Mouse (Mus musculus) intestine, embryonic 16.5 days (tissue): ENCODE data around the gene Skap1. TPM values are rescaled to one million over a fixed set of nuclear protein-coding genes. Genes with fewer than 3 reads are reported as not detected.

Experiments used
- ATAC-seq: fragments of 200-750 bp; cut with Nextera tagmentation; 2 replicates; pipeline ENCODE4 v1.8.0; 2017; ENCODE audit warnings: moderate TSS enrichment, moderate library complexity
- H3K27ac ChIP-seq: fragments of 300-500 bp; sonication (generic); 2 replicates; pipeline ENCODE4 v1.5.1; 2014; ENCODE audit warnings: mild to moderate bottlenecking, low read length
- H3K27me3 ChIP-seq: fragments of 300-500 bp; sonication (generic); replicated peaks from 2 replicates; pipeline ENCODE4 v1.6.1; 2014; ENCODE audit warnings: low read length, control low read depth, mixed read lengths; ENCODE audit not compliant: control insufficient read depth, insufficient read depth
- H3K36me3 ChIP-seq: fragments of 300-500 bp; sonication (generic); 2 replicates; pipeline ENCODE4 v1.6.1; 2014; ENCODE audit warnings: low read length, control low read depth; ENCODE audit not compliant: control insufficient read depth, insufficient read depth
- H3K4me1 ChIP-seq: fragments of 300-500 bp; sonication (generic); 2 replicates; pipeline ENCODE4 v1.6.1; 2014; ENCODE audit warnings: low read length, control low read depth, mixed read lengths; ENCODE audit not compliant: control insufficient read depth, insufficient read depth
- H3K4me2 ChIP-seq: fragments of 300-500 bp; sonication (generic); 2 replicates; pipeline ENCODE4 v1.6.1; 2014; ENCODE audit warnings: low read depth, low read length, control low read depth
- H3K4me3 ChIP-seq: fragments of 300-500 bp; sonication (generic); 2 replicates; pipeline ENCODE4 v1.5.1; 2014; ENCODE audit warnings: mild to moderate bottlenecking, low read length
- H3K9ac ChIP-seq: fragments of 300-500 bp; sonication (generic); 2 replicates; pipeline ENCODE4 v1.6.1; 2014; ENCODE audit warnings: low read depth, low read length
- H3K9me3 ChIP-seq: fragments of 300-500 bp; sonication (generic); 2 replicates; pipeline ENCODE4 v1.6.1; 2016; ENCODE audit warnings: low read length, control low read depth; ENCODE audit not compliant: control insufficient read depth
- WGBS: fragments of 180-500 bp; shearing (Covaris S2); extraction: QIAGEN DNeasy Blood & Tissue Kit; methylation state at CpG from one replicate; pipeline ENCODE4 v1.1.7; 2014; 5-methylcytosine and 5-hydroxymethylcytosine counted together
- polyA plus RNA-seq: library from polyadenylated mRNA; unstranded; fragments of >200 nt; fragmentation: Nextera tagmentation; extraction: Ambion mirVana; gene quantifications from 2 replicates; pipeline ENCODE4 v1.2.1, GENCODE M21; 2015

Gene Skap1
- polyA plus RNA-seq, 1 experiment from 2014 or later = 0.88 TPM

DNA sequence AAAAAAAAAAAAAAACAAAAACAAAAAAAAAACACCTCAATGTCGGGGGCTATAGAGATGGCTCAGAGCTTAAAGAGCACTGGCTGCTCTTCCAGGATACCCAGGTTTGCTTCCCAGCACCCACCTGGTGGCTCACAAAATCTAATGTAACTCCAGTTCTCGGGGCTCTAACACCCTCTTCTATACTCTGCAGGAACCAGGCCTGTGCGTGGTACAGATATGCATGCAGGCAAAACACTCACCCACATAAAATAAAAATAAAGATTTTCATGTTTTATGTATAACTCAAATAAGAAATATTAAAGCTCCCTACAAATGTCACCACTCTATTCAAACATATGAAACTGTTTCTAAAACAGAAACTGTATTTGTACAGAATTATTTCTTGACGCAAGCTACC, 214.6 kb downstream of the Skap1 start:
- WGBS = 87% methylated on average over 4 of the region's 4 CpGs
- Histone ChIP-seq H3K27me3 (no peaks in the 10 kb centered on the region), H3K36me3 (no peaks in the 10 kb centered on the region), H3K4me3 (no peak overlapping the region), H3K9ac (no peak overlapping the region), H3K4me1 (peaks cover 4% of the 10 kb centered on the region; the same call in 1 of the 2 replicates), H3K9me3 (no peaks in the 10 kb centered on the region), H3K27ac (no peak overlapping the region), H3K4me2 (no peak overlapping the region)
- no peak for ATAC-seq

- 90% methylated on average over 2 of the region's 2 CpGs for WGBS
- Histone ChIP-seq H3K4me3 (no peak overlapping the region), H3K27ac (no peak overlapping the region), H3K9ac (no peak overlapping the region), H3K36me3 (no peaks in the 10 kb centered on the region), H3K27me3 (no peaks in the 10 kb centered on the region), H3K9me3 (no peaks in the 10 kb centered on the region), H3K4me2 (no peak overlapping the region), H3K4me1 (no peaks in the 10 kb centered on the region)
- no peak for ATAC-seq
These were observed 221.0 kb downstream of the Skap1 start for GRCm38 (mm10) chr11:96685381-96685780.

- no peak overlapping the region for H3K9ac ChIP-seq
- WGBS = 20% methylated on average over 16 of the region's 16 CpGs
- no peak for ATAC-seq
- no peak overlapping the region for H3K4me3 ChIP-seq
- no peak overlapping the region for H3K27ac ChIP-seq
- H3K9me3 ChIP-seq = no peaks in the 10 kb centered on the region
- no peaks in the 10 kb centered on the region for H3K4me1 ChIP-seq
- no peaks in the 10 kb centered on the region for H3K36me3 ChIP-seq
- no peak overlapping the region for H3K4me2 ChIP-seq
- no peaks in the 10 kb centered on the region for H3K27me3 ChIP-seq
These were observed 222.4 kb downstream of the Skap1 start for GRCm38 (mm10) chr11:96686713-96687280.

DNA sequence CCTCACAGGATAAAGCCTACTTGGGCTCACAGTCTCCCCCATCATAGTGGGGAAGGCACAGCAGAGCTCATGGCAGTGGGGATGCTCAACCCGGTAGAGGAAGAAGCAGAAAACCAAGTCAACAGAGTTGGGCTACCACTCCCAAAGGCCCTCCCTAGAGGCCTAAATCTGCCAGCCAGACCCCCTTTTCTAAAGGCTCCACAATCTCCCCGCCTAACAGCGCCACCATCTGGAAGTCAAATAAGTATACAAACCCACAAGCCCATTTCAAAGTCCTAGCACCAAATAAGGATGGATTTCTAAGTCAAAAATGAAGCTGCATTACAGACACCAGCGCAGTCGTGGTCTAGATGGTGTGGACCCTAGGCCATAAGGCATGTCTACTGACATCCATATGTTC, 227.9 kb downstream of the Skap1 start:
- no peak overlapping the region for H3K27ac ChIP-seq
- 76% methylated on average over 5 of the region's 5 CpGs for WGBS
- no peaks in the 10 kb centered on the region for H3K36me3 ChIP-seq
- H3K27me3 ChIP-seq = no peaks in the 10 kb centered on the region
- no peak for ATAC-seq
- H3K4me1 ChIP-seq = no peaks in the 10 kb centered on the region
- no peak overlapping the region for H3K4me3 ChIP-seq
- no peak overlapping the region for H3K4me2 ChIP-seq
- no peak overlapping the region for H3K9ac ChIP-seq
- no peaks in the 10 kb centered on the region for H3K9me3 ChIP-seq

DNA sequence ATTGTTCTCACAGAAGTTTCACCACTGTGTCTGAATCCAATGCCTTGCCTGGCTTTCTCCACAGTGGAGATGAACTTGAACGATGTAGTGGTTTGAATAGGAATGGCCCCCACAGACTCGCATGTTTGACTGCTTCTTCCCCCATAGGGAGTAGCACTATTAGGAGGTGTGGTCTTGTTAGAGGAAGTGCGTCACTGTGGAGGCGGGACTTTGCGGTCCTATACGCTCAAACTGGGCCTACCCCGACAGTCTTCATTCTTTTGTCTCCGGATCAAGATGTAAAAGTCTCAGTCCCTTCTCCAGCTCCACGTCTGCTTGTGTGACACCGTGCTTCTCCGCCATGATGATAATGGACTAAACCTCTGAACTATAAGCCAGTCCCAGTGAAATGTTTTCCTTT, 229.0 kb downstream of the Skap1 start:
- Histone ChIP-seq H3K4me3 (no peak overlapping the region), H3K4me2 (no peak overlapping the region), H3K9me3 (no peaks in the 10 kb centered on the region), H3K27me3 (no peaks in the 10 kb centered on the region), H3K27ac (no peak overlapping the region), H3K4me1 (no peaks in the 10 kb centered on the region), H3K36me3 (no peaks in the 10 kb centered on the region), H3K9ac (no peak overlapping the region)
- 93% methylated on average over 11 of the region's 11 CpGs for WGBS
- ATAC-seq = no peak

- no peak overlapping the region for H3K9ac ChIP-seq
- H3K27me3 ChIP-seq = no peaks in the 10 kb centered on the region
- H3K4me2 ChIP-seq = no peak overlapping the region
- no peaks in the 10 kb centered on the region for H3K4me1 ChIP-seq
- H3K36me3 ChIP-seq = no peaks in the 10 kb centered on the region
- WGBS = 74% methylated on average over 12 of the region's 12 CpGs
- no peak overlapping the region for H3K4me3 ChIP-seq
- ATAC-seq = no peak
- H3K27ac ChIP-seq = no peak overlapping the region
- no peaks in the 10 kb centered on the region for H3K9me3 ChIP-seq
These were observed 230.4 kb downstream of the Skap1 start for GRCm38 (mm10) chr11:96694774-96695173.

DNA sequence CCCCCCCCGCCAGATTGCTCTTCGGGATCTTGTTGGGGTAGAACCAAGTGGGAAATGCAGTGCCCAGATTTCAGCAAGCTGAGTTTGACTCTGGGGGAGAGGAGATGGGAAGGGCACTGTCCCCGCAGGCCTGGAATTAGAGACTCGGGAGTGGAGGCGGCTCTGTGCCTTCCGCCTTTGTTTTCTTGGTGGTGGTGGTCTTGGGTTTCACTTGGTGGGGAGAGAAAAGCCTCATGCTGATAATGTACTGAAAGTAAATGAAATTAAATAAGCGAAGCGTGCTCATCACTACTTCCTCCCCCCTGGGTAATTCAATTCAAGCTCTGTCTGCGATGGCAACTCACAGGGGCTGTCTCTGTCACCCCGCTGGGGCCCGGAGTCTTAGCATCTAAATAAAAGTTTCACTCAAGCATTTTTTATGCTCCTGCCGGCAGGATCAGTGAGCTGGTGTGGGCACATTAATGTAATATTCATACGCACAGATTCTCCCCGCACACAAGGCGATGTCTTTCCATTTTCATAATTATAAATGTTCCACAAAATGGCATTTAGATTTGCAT, 231.9 kb downstream of the Skap1 start:
- Histone ChIP-seq H3K27me3 (no peaks in the 10 kb centered on the region), H3K4me3 (no peak overlapping the region), H3K27ac (no peak overlapping the region), H3K9ac (no peak overlapping the region), H3K4me1 (no peaks in the 10 kb centered on the region), H3K9me3 (no peaks in the 10 kb centered on the region), H3K4me2 (no peak overlapping the region), H3K36me3 (no peaks in the 10 kb centered on the region)
- WGBS = 72% methylated on average over 15 of the region's 15 CpGs
- ATAC-seq = no peak

DNA sequence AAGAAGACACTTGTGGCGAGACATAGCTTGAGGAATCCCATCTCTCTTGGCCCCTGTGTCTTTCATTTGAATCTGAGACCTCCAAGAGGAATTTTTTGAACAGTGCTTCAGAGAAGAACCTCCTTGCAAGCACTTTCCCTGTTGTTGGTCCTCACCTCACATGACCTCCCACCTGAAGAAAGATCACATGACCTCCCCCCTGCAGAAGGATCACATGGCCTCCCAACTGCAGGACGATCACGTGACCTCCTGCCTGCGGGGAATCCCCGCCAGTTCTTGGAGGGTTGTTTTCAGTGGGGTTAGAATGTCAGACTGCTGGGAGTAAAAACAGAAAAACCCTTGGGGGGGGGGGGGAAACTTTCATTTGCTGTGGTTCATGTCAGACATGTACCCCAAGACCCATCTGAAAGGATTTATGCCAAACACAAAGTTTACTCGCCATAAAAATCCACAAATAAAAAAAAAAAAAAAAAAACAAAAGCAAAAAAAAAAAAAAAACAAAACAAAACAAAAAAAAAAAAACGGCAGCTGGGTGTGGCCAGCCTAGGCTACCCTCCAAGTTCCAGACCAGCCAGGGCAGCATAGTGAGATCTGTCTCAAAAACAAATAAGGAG, 232.6 kb downstream of the Skap1 start:
- no peak overlapping the region for H3K4me2 ChIP-seq
- H3K9ac ChIP-seq = no peak overlapping the region
- no peak overlapping the region for H3K27ac ChIP-seq
- 34% methylated on average over 7 of the region's 7 CpGs for WGBS
- no peaks in the 10 kb centered on the region for H3K27me3 ChIP-seq
- no peaks in the 10 kb centered on the region for H3K4me1 ChIP-seq
- no peaks in the 10 kb centered on the region for H3K36me3 ChIP-seq
- no peak for ATAC-seq
- no peaks in the 10 kb centered on the region for H3K9me3 ChIP-seq
- H3K4me3 ChIP-seq = no peak overlapping the region

DNA sequence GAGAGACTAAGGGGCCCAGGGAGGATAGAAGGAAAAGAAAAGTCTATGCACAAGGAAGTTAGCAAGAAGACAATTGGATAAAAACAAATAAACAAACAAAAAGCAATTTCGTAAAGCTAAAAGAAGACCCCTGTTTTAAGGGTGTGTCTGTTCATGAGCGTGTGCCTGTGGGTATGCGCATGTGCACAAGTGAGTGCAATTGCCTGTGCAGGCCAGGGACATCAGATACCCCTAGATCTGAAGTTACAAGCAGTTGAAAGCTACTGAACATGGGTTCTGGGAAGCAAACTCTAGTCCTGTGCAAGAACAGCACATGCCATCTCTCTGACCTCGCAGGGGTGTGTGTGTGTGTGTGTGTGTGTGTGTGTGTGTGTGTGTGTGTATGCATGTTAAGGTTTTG, 233.1 kb downstream of the Skap1 start:
- Histone ChIP-seq H3K9me3 (no peaks in the 10 kb centered on the region), H3K27me3 (no peaks in the 10 kb centered on the region), H3K4me1 (no peaks in the 10 kb centered on the region), H3K27ac (no peak overlapping the region), H3K4me3 (no peak overlapping the region), H3K4me2 (no peak overlapping the region), H3K36me3 (no peaks in the 10 kb centered on the region), H3K9ac (no peak overlapping the region)
- 83% methylated on average over 4 of the region's 4 CpGs for WGBS
- no peak for ATAC-seq

- Histone ChIP-seq H3K36me3 (no peaks in the 10 kb centered on the region), H3K9me3 (no peaks in the 10 kb centered on the region), H3K4me2 (no peak overlapping the region), H3K4me1 (no peaks in the 10 kb centered on the region), H3K27ac (no peak overlapping the region), H3K4me3 (no peak overlapping the region), H3K27me3 (no peaks in the 10 kb centered on the region), H3K9ac (no peak overlapping the region)
- 67% methylated on average over 8 of the region's 8 CpGs for WGBS
- ATAC-seq = no peak
These were observed 239.4 kb downstream of the Skap1 start for GRCm38 (mm10) chr11:96703813-96704212.
